Mouse (Mus musculus): ENCODE measurements around the gene Iqcc.

The Iqcc gene

GRCm38 (mm10) chr4:129618786-129619691 is at the start of gene Iqcc:
Gene Iqcc, minus strand, starts transcription at chr4:129619099.
- peak; percentile 89 for DNase-seq (ENCODE audit: low spot score)

- DNase-seq (ENCODE audit: low spot score), result no peak
These were observed 43.4 kb upstream of the Iqcc start for GRCm38 (mm10) chr4:129662255-129662813.

- no peak for DNase-seq (ENCODE audit: low spot score)
These were observed 42.7 kb upstream of the Iqcc start for GRCm38 (mm10) chr4:129661584-129661983.

- no peak for DNase-seq (ENCODE audit: low spot score)
These were observed 35.9 kb upstream of the Iqcc start for GRCm38 (mm10) chr4:129654770-129655169.

GRCm38 (mm10) chr4:129650359-129650758 is 31.5 kb upstream of the Iqcc start:
- no peak for DNase-seq (ENCODE audit: low spot score)

- no peak for DNase-seq (ENCODE audit: low spot score)
These were observed 29.8 kb upstream of the Iqcc start for GRCm38 (mm10) chr4:129648656-129649055.

- no peak for DNase-seq (ENCODE audit: low spot score)
These were observed 26.3 kb upstream of the Iqcc start for GRCm38 (mm10) chr4:129645204-129645603.

GRCm38 (mm10) chr4:129641756-129642155 is 22.9 kb upstream of the Iqcc start:
- no peak for DNase-seq (ENCODE audit: low spot score)

GRCm38 (mm10) chr4:129640638-129641467 is 22.0 kb upstream of the Iqcc start, which contains the start of gene Txlna:
Gene Txlna, minus strand, starts transcription at chr4:129641065.
- DNase-seq (ENCODE audit: low spot score), result peak; percentile 96

- no peak for DNase-seq (ENCODE audit: low spot score)
These were observed 21.3 kb upstream of the Iqcc start for GRCm38 (mm10) chr4:129640101-129640637.

GRCm38 (mm10) chr4:129639221-129639620 is 20.3 kb upstream of the Iqcc start:
- DNase-seq (ENCODE audit: low spot score), result no peak

GRCm38 (mm10) chr4:129633852-129634251 is 15.0 kb upstream of the Iqcc start:
- DNase-seq (ENCODE audit: low spot score), result no peak

- no peak for DNase-seq (ENCODE audit: low spot score)
These were observed 13.0 kb upstream of the Iqcc start for GRCm38 (mm10) chr4:129631867-129632266.

GRCm38 (mm10) chr4:129630944-129631343 is 12.0 kb upstream of the Iqcc start:
- DNase-seq (ENCODE audit: low spot score), result no peak

GRCm38 (mm10) chr4:129626035-129626434 is 7.1 kb upstream of the Iqcc start:
- no peak for DNase-seq (ENCODE audit: low spot score)

GRCm38 (mm10) chr4:129625496-129625895 is 6.6 kb upstream of the Iqcc start:
- no peak for DNase-seq (ENCODE audit: low spot score)

GRCm38 (mm10) chr4:129625029-129625370 is 6.1 kb upstream of the Iqcc start:
- no peak for DNase-seq (ENCODE audit: low spot score)

GRCm38 (mm10) chr4:129624281-129625028 is 5.6 kb upstream of the Iqcc start:
- DNase-seq (ENCODE audit: low spot score), result peak; percentile 83

- DNase-seq (ENCODE audit: low spot score), result no peak
These were observed 4.8 kb upstream of the Iqcc start, which contains the start of gene Ccdc28b for GRCm38 (mm10) chr4:129623681-129624091. Gene Ccdc28b, minus strand, starts transcription at chr4:129623947.

GRCm38 (mm10) chr4:129622803-129623535 is 4.1 kb upstream of the Iqcc start:
- DNase-seq (ENCODE audit: low spot score), result no peak
